Mouse (Mus musculus) erythroblast, embryonic 14.5 days (primary cell): ENCODE results near the gene Apmap.

ENCODE experiments used
- GATA1 ChIP-seq: IDR thresholded peaks from 2 replicates; pipeline ENCODE4 v1.6.1; 2012; ENCODE audit warnings: low read length, inconsistent platforms, mixed read lengths
- TAL1 ChIP-seq: IDR thresholded peaks from 3 replicates; pipeline ENCODE4 v1.6.1; 2012; ENCODE audit warnings: low read length, inconsistent platforms, mixed read lengths

DNA sequence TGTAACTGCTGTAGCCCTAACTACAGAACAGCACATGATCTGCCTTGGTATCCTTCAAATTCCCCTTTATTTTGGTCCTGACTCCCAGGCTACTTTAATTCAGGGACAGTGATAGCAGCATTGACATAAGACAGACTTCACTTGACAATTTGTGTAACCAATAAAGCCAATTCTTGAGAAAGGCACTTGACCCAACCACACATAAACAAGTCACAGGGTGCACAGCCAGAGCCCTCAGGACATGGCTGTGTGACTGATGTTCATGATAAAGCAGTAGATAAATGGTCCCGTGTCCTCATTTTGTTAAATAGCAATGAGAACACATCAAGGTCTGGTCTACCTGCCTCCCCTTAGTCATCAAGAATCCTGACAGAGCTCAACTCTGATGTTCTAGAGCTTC is 28.7 kb downstream of the Apmap start:
- TF ChIP-seq GATA1, result no peak
- TF ChIP-seq TAL1, result no peak
